Mouse (Mus musculus) CD4-positive, CD25-positive, alpha-beta regulatory T cell, adult 4 months (primary cell): ENCODE measurements around the gene Pold1. TPM values are rescaled to one million over a fixed set of nuclear protein-coding genes. Genes with fewer than 3 reads are reported as not detected.

Experiments used
- ATAC-seq: one replicate; pipeline ENCODE4 v1.8.0; 2017
- polyA plus RNA-seq, 2 experiments: library from polyadenylated mRNA; unstranded; fragments of 100-300 nt; shearing (Covaris generic); gene quantifications; one replicate each; pipeline ENCODE4 v1.2.1; 2017

Pold1 gene
- polyA plus RNA-seq, 2 experiments from 2014 or later: 18.4 to 45.5 TPM

- no peak for ATAC-seq
These were observed 33.0 kb upstream of the Pold1 start for GRCm38 (mm10) chr7:44581637-44582036.

- ATAC-seq: no peak
These were observed 27.7 kb upstream of the Pold1 start for GRCm38 (mm10) chr7:44576333-44576844.

GRCm38 (mm10) chr7:44572956-44573484 lies 24.4 kb upstream of the Pold1 start:
- no peak for ATAC-seq

GRCm38 (mm10) chr7:44572213-44572701 lies 23.6 kb upstream of the Pold1 start, which contains the start of gene Napsa:
Napsa (plus strand) TSS chr7:44572380.
- ATAC-seq: no peak

- no peak for ATAC-seq
These were observed 23.2 kb upstream of the Pold1 start for GRCm38 (mm10) chr7:44571811-44572210.

GRCm38 (mm10) chr7:44570989-44571388 lies 22.3 kb upstream of the Pold1 start:
- ATAC-seq: no peak

- ATAC-seq: no peak
These were observed 20.2 kb upstream of the Pold1 start for GRCm38 (mm10) chr7:44568803-44569202.

- ATAC-seq: no peak
These were observed 16.8 kb upstream of the Pold1 start for GRCm38 (mm10) chr7:44565414-44565813.

- no peak for ATAC-seq
These were observed 15.8 kb upstream of the Pold1 start for GRCm38 (mm10) chr7:44564486-44564885.

GRCm38 (mm10) chr7:44563284-44563683 lies 14.6 kb upstream of the Pold1 start:
- ATAC-seq: no peak

- ATAC-seq: peak; percentile 85
These were observed 12.1 kb upstream of the Pold1 start for GRCm38 (mm10) chr7:44560435-44561400.

GRCm38 (mm10) chr7:44557629-44558028 lies 9.0 kb upstream of the Pold1 start:
- no peak for ATAC-seq

GRCm38 (mm10) chr7:44553826-44554225 lies 5.2 kb upstream of the Pold1 start, which contains the start of gene Nr1h2:
Nr1h2 (minus strand) TSS chr7:44553951.
- peak; percentile 87 for ATAC-seq

GRCm38 (mm10) chr7:44553196-44553764 lies 4.6 kb upstream of the Pold1 start:
- peak; percentile 16 for ATAC-seq

- no peak for ATAC-seq
These were observed 3.7 kb upstream of the Pold1 start for GRCm38 (mm10) chr7:44552141-44552908.

GRCm38 (mm10) chr7:44551731-44552130 lies 3.1 kb upstream of the Pold1 start:
- no peak for ATAC-seq

- ATAC-seq: no peak
These were observed 2.7 kb upstream of the Pold1 start for GRCm38 (mm10) chr7:44551301-44551700.

GRCm38 (mm10) chr7:44550409-44550678 lies 1.7 kb upstream of the Pold1 start:
- no peak for ATAC-seq

GRCm38 (mm10) chr7:44549621-44550408 lies 1.2 kb upstream of the Pold1 start:
- no peak for ATAC-seq

GRCm38 (mm10) chr7:44547725-44548124 lies 924 bp downstream of the Pold1 start:
- no peak for ATAC-seq

GRCm38 (mm10) chr7:44547041-44547440 lies 1.6 kb downstream of the Pold1 start:
- no peak for ATAC-seq

GRCm38 (mm10) chr7:44546274-44546673 lies 2.4 kb downstream of the Pold1 start:
- ATAC-seq: no peak
